Mouse (Mus musculus) telencephalon, adult 2 months (tissue): ENCODE data around the gene Cfap36.

Experiments
- DNase-seq: peaks from one replicate; pipeline ENCODE4 v3.0.0-alpha.2; 2011; ENCODE audit warnings: low read depth, low spot score

The Cfap36 gene

DNA sequence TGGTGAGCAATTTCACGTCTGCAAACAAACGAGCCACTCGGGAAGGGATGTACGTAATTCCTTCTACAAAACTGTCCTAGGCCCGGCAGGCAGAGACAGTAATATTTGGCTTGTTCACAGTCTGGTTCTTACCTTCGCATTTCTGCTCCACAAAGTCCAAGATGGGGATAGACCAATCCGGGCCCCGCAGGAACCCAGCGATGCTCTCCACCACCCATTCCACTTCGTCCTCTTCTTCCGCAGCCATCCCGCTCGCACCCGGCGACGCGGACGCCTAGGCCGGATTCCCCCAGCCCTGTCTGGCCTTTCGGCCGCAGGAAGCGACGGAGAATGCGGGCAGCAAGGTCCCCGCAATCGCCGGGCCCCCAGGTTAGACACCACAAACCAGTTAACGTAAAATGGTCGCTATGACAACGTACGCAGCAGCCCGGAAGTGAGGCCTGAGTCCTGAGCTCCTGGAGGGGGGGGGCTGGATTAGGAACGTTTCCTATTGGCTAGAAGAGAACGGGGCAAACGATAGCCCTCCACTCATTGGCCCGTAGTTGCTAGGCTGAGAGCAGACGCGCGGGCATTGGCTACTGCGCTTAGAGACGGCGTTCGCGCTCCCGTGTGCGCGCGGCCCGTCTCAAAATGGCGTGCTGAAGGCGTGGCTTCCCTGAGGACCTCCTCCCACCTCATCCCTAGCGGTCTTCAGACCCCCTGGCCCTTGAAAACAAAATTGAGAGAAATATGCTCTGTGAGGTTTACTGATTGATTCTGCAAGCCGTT lies at the start of gene Cfap36:
Gene Cfap36, minus strand, starts transcription at position 527 of the 768 bp plus-strand sequence.
- DNase-seq = peak; percentile 98

DNA sequence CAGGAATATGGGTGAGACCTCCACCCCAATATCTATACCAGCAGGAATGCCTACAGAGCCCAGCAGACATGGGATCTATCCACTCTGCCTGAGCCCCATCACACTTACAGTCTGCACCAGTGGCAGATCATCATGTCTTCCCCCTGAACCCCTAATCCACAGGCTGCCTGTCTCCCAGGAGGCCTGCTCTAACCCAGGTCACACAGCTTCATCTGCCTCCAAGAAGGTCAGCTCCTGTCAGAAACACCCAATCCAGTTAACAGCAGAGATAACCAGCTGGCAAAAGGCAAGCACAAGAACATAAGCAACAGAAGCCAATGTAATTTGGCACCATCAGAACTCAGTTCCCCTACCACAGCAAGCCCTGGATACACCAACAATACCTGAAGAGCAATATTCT lies 40.1 kb upstream of the Cfap36 start:
- DNase-seq = no peak

GRCm38 (mm10) chr11:29286040-29286439 lies 38.8 kb upstream of the Cfap36 start:
- DNase-seq = no peak

DNA sequence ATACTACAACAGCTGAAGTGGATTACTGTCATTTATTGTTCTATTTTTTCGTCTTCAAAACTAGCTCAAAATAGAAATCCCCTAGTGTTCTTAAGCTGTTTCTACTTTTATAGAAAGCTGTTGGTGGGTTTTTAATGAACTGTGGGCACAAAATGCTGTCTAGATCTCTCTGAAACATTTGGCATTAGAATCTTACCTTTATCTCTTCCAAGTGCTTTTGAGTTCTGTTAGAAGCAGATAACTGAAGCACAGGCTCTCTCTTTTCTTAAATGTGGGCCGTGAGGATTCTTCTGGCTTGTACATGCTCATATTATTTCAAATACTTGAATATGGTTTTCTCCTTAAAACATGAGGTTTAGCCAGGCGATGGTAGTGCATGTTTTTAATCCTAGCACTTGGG lies 27.5 kb upstream of the Cfap36 start:
- no peak for DNase-seq

GRCm38 (mm10) chr11:29267824-29268223 lies 20.6 kb upstream of the Cfap36 start:
- DNase-seq = no peak

GRCm38 (mm10) chr11:29254643-29255042 lies 7.4 kb upstream of the Cfap36 start:
- DNase-seq = no peak

DNA sequence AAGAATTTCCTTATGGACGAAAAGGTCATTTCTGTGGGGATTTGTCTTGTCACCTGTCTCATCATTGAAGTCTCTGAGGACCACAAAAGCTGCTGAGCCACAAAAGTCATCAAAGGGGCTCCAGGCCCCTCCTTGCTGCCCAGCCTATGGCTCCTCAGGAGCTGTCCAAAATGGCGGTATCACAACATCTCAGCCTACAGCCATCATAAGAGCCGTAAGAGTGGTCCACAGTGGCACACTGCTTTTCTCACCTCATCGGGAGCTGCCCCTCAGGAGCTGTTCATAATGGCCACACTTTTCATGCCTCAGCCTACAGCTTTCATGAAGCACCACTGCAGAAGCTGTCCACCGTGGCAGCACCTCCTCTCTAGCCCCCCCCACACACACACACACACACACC lies 1.2 kb upstream of the Cfap36 start:
- no peak for DNase-seq

- no peak for DNase-seq
These were observed 516 bp upstream of the Cfap36 start for GRCm38 (mm10) chr11:29247725-29248124.

GRCm38 (mm10) chr11:29245988-29246387 lies 1.2 kb downstream of the Cfap36 start:
- no peak for DNase-seq

DNA sequence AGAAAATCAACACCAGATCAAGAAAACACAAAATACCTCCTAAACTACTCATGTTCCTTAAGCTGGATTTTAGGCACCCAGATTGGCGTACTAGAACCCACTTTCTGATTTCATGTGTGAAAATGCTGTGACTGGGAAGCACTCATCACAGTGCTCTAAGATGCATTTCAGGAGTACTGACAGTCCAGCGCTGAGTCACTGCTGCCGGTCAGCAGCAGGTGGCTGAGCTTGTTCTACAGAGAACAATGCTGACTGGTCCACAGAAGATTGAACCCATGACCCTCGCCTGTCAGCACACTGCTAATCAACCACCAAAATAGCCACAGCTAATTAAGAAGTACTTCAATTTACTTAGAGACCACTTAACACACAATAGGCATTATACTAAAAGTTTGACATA lies 5.2 kb downstream of the Cfap36 start:
- DNase-seq = no peak

GRCm38 (mm10) chr11:29239353-29239752 lies 7.9 kb downstream of the Cfap36 start:
- no peak for DNase-seq

- no peak for DNase-seq
These were observed 8.7 kb downstream of the Cfap36 start for GRCm38 (mm10) chr11:29238551-29238950.

GRCm38 (mm10) chr11:29238047-29238446 lies 9.2 kb downstream of the Cfap36 start:
- DNase-seq = no peak

DNA sequence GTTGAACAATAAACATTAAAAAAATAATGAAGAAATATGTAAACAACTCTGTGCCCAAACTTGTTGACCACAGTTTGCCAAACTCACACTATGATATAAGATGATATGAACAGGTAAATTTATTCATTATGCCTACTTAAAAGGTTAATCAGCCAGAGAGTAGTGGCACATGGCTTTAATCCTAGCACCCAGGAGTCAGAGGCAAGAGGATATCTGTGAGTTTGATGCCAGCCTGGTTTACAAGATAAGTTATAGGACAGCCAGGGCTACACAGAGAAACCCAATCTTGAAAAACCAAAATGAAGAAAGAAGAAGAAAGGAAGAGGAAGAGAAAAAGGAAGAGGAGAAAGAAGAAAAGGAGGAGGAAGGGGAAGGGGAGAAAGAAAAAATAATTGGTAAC lies 9.8 kb downstream of the Cfap36 start:
- no peak for DNase-seq

- DNase-seq = no peak
These were observed 13.6 kb downstream of the Cfap36 start for GRCm38 (mm10) chr11:29233569-29233968.

GRCm38 (mm10) chr11:29228957-29229356 lies 18.3 kb downstream of the Cfap36 start:
- DNase-seq = no peak

DNA sequence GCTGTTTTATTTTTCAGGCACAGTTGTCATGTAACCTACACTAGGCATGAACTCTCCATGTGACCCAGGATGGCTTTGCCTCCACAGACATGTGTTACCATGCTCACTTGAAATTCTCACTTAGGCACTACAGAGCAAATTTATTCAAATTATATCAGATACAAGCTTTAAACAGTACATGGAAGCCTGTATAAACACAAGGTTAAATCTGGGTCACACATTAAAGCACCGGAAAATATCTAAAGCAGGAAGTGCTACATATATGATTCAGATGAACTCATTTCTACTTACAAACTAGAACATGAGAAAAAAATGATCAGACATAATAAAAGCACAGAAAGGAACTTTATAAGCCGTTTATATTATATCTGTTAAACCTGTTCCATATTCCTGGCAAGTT lies 22.5 kb downstream of the Cfap36 start:
- DNase-seq = no peak

- no peak for DNase-seq
These were observed 24.9 kb downstream of the Cfap36 start for GRCm38 (mm10) chr11:29222310-29222709.

- no peak for DNase-seq
These were observed 28.2 kb downstream of the Cfap36 start for GRCm38 (mm10) chr11:29219055-29219454.

- DNase-seq = no peak
These were observed 31.0 kb downstream of the Cfap36 start for GRCm38 (mm10) chr11:29216196-29216595.

DNA sequence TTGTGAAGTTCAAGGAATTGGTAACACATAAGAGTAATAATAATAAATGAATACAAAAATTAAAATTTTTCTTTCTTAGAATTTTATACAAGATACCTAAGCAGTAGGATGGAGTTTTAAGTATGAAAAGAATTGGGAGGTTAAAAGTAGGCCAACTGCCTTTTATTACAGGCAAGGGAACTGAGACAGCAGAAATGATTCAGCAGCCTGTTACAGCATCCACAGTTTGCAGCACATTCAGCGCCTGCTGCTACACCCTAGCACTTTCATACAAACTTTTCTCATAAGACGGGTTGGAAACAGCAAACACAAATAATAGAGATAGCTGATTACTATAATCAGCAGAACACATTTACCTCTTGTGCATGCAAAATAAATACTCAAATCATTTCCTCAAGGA lies 37.4 kb downstream of the Cfap36 start:
- no peak for DNase-seq

- DNase-seq = no peak
These were observed 43.6 kb downstream of the Cfap36 start for GRCm38 (mm10) chr11:29203653-29204052.

- DNase-seq = no peak
These were observed 58.2 kb downstream of the Cfap36 start for GRCm38 (mm10) chr11:29188981-29189380.

GRCm38 (mm10) chr11:29181751-29182150 lies 65.5 kb downstream of the Cfap36 start:
- DNase-seq = no peak
